Mouse (Mus musculus): ENCODE data around the gene Wbp2.

DNA sequence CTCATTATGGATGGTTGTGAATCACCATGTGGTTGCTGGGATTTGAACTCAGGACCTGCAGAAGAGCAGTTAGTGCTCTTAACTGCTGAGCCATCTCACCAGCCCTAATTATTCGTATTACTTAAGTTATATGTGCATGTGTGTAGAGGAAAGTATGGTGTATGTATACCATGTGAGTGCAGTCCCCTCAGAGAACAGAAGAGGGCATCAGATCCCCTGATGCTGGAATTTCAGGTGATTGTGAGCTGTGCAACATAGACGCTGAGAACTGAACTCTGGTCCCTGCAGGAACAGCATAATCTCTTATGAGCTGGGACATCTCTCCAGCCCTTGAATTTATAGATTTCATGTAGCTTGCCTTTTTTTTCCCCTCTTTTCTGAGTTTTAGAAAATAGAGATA, 45.0 kb downstream of the Wbp2 start:
- TF ChIP-seq CTCF (IDR thresholded peaks at IDR 0.05; ENCODE audit: insufficient read depth, low read depth, low read length), result no peak
- no peak for TF ChIP-seq POLR2A (IDR thresholded peaks at IDR 0.05; ENCODE audit: insufficient read depth, low read depth, low read length)

All from olfactory bulb, adult 2 months (tissue).